Mouse (Mus musculus): ENCODE measurements at regions not wholly inside any gene's neighbourhood (a gene's known extent, or its start where the extent isn't known, plus 50 kb on each side); places are given as distances from the start of the nearest gene placed in this dataset.
A peak's percentile ranks its signal among the peaks of the same experiment; 100 is the strongest.

DNA sequence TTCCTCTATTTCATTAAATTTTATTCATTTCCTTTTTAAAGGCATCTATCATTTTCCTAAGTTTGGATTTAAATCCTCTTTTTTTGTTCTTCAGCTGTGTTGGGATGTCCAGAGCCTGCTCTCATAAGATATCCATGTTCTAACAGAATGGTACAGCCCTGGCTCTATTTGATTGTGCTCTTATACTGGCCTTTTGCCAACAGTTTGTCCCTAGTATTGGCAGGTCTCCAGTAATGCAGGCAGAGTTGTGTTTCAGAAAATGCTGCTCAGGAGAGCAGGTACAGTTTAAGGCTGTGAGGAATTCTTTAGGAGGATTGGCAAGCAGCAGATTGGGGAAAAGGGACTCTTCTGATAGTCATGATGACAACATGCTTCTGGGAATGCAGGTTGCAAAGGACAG lies 797.1 kb upstream of the Slit2 start:
- no peak for TF ChIP-seq GATA4 (IDR thresholded peaks at IDR 0.05; ENCODE audit: insufficient replicate concordance, low read length)

DNA sequence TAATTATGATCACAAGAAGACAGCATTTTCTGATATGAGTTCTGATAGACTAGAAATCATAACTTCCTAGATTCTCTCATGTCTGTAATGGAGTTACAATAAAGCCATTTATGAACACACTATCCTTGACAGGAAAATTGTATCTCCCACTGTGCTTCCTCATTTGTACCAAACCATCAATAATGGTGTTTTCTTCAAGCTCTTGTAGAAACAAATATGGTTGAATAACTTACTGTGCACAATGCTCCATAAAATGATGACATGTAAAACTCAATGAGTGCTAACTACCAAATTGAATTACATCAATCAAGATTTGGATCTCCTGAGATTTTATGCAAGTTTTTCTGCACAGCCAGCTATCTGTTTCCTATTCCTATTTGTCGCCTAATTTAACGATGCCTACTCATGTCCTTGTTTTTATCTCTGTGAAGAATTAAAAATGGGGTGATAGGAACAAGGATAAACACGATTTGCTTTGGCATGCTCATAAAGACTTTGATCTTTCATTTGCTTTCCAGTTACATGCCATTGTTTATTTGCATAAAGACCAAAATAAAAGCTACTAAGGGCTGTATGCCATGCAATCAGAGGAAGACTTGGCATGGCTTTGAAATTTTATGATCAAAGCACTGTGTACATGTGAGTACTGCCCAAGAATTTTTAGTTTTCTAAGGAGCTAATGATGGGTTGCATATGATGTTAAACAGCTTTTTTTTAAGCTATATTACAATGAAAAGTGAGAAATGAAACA lies 780.6 kb upstream of the Slit2 start:
- TF ChIP-seq GATA4 (IDR thresholded peaks at IDR 0.05; ENCODE audit: insufficient replicate concordance, low read length) = no peak

DNA sequence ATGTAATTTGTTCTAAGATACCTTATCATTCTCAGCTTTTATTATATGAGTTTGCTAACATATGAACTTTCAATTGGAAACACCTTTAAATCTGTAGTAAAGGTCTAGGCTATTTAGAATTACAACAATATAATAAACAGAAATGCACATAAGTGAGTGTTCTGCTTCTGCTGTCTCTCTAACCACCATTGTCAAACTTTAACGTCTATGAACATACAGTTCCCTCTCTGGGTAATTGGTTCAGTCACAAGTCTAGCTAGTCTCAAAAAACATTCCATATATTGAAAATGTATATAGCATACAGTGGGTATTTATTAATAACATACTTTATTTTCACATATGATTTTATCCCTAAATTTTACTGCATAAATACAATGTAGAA lies 780.0 kb upstream of the Slit2 start:
- TF ChIP-seq GATA4 (IDR thresholded peaks at IDR 0.05; ENCODE audit: insufficient replicate concordance, low read length) = no peak

DNA sequence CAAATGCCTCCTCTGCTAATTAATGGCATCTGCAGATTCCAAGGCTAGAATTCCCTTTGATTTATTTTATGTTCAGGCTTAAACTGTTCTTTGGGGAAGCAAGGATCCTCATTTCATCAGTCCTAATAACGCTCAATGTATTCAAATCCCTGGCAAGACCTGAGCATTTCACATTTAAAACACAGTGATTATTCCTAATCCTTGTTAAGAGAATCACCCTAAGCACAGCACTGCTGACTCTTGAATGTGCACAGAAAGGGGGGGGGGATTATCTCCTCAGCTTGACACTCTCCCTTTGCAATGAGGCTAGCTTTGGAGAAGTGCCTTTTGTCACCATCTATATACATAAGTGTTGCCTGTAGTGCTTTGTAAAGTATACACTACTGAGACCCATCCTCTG lies 772.4 kb upstream of the Slit2 start:
- no peak for TF ChIP-seq GATA4 (IDR thresholded peaks at IDR 0.05; ENCODE audit: insufficient replicate concordance, low read length)

DNA sequence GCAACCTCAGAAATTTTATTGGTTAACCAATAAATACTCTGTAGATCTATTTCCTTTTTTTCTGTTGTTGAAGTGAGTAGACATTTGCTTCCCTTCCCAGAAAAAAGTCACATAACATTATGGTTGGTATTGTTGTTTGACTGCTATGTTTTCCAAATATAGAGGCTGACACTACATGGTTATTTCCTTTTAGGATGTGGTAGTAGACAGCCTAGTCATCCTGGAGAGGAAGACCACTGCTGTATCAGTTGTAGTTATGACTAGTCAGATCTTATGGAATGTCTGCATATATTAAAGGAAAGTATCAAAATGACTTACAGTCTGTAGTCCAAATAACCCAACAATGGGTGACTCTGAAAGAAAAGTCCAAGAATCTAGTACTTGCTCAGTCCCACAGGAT lies 767.5 kb upstream of the Slit2 start:
- no peak for TF ChIP-seq GATA4 (IDR thresholded peaks at IDR 0.05; ENCODE audit: insufficient replicate concordance, low read length)

DNA sequence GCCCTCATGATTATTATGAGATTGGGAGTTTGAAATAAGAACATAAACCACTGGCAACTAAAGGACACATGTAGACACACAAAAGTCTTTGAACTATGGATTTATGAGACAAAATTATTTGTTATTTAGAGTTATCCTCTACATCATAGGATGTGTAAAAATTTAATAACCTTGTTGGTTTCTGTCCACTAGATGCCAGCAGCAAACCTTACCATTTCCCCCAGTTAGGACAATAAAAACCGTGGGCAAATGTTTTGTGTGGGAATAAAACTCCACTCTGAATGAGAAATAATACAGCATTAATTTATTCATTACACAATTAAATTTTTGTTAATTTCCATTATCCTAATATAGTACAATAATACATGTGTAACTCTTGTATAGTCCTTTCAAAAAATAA lies 757.7 kb upstream of the Slit2 start:
- TF ChIP-seq GATA4 (IDR thresholded peaks at IDR 0.05; ENCODE audit: insufficient replicate concordance, low read length) = no peak

DNA sequence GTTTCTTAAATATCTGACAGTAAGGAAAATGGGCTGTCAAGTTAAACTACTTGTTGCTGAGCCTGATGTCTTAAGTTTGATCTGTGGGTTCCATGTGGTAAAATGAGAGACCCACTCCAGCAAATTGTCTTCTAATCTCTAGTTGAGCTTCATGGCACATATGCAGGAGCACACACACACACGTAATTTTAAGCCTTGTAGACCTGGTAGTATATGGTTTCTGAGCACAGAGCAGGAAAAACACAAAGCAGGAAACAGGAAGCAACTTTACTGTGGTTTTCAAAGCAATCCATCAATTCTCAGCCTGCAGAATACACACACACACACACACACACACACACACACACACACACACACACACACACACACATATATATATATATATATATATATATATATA lies 746.8 kb upstream of the Slit2 start:
- no peak for TF ChIP-seq GATA4 (IDR thresholded peaks at IDR 0.05; ENCODE audit: insufficient replicate concordance, low read length)

DNA sequence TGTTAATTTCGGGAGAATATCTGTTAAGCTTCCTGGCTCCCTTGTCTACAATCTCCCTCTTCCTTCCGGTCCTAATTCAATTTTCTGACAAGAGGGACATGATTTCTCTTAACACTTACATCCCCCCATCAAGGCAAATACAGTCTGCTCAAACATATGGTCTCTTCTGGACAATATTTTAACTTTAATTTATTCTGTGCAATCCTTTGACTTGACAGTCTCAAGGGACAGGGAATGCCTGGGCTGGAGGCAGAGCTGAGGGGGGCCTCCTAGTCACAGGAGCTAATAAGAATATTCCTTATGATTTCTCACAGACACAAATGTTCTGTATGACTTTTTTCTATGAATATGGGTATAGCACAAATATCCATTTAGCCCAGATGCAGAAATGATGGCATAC lies 742.9 kb upstream of the Slit2 start:
- no peak for TF ChIP-seq GATA4 (IDR thresholded peaks at IDR 0.05; ENCODE audit: insufficient replicate concordance, low read length)

DNA sequence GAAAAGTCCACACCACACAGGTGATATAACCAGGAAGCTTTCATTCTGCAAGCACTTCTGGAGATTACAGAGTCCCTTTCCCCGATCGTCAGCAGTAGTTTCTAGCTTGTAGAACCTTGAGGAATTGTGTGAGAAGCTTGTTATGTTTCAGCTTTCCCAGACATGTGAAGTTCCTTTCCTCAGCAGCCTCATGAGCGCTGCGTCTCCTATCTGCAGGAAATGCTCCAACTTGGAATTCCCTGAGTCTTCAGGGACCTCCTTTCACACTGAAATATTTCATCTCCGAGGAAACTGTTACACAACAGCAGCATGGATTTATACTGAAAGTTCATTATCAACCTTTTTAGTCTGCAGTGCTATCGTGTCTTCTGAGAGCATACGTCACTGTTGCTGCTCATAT lies 742.4 kb upstream of the Slit2 start:
- TF ChIP-seq GATA4 (IDR thresholded peaks at IDR 0.05; ENCODE audit: insufficient replicate concordance, low read length) = peak; percentile 42; the same call in 1 of the 2 replicates

DNA sequence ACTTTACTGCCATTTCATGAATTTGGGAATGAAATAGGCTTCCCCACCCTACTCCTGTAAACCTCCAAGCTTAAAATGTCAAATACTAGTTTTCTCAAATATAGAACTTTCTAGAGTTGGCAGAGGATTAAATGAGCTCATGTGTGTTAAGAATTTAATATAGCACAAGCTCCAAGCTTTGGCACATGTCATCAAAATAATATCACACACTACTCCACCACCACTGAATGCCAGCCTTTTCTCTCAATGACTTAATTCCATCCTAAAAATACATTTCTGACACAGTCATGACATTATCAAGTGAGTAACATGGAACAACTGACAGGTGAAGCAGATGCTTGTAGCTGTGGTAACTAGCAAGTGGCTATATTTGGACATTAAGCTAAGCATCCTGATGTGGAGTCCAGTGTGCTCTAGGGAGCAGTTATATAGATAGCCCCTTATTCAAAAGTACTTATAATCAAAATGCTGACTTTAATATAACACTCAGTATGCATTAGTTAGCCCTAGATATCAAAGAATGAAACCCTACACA lies 728.0 kb upstream of the Slit2 start:
- TF ChIP-seq GATA4 (IDR thresholded peaks at IDR 0.05; ENCODE audit: insufficient replicate concordance, low read length) = no peak

DNA sequence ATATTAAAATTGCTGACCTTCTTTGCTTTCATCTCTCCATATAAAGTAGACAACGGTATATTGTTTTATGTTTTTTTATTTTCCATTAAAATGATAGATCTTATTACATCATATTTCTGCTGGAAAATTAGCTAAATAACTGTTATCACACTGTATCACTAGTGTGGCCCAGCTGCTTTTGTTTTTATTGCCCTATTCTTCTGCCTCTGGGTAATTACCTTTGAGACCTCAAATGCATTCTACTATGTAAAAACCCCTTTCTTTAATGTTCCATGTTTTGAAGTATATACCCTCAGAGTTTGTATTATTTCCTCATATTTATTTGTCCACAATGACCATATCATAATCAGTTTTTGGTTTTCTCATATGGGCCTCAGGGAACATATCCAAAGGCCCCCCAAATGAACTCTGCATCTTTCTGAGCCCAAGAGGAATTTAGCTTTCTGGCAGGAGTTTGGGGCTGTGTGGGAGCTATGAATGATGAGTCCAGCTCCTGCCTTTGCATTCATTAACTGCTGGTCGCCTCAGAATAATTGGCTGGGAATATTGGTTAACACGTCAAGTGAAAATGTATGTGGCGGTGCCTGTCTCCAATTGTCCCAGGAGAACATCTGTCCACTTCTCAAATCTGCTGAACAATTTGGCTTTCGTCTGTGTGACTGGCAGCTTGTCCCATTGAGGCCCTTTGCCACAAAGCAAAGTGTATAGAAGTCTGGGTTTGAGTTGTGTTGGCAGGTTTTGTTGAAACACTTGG lies 721.1 kb upstream of the Slit2 start:
- TF ChIP-seq GATA4 (IDR thresholded peaks at IDR 0.05; ENCODE audit: insufficient replicate concordance, low read length) = no peak

DNA sequence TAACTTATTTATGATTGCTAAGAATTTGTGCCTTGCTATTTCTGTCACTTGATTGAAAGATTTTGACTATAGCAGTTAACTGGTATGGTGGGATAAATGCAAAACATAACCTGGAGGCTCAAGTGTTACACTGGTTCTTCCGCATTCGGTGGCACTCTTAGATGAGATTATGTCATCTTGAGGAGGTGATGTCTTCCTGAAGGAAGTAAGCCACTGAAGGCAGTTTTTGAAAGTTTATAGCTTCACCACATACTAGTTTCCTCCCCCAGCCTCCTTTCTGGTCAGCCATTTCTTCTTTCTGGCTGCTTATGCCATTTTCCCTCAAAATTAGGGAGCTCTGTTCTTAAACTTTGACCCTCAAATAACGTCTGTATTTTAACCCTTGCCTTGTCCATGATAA lies 710.3 kb upstream of the Slit2 start:
- no peak for TF ChIP-seq GATA4 (IDR thresholded peaks at IDR 0.05; ENCODE audit: insufficient replicate concordance, low read length)

DNA sequence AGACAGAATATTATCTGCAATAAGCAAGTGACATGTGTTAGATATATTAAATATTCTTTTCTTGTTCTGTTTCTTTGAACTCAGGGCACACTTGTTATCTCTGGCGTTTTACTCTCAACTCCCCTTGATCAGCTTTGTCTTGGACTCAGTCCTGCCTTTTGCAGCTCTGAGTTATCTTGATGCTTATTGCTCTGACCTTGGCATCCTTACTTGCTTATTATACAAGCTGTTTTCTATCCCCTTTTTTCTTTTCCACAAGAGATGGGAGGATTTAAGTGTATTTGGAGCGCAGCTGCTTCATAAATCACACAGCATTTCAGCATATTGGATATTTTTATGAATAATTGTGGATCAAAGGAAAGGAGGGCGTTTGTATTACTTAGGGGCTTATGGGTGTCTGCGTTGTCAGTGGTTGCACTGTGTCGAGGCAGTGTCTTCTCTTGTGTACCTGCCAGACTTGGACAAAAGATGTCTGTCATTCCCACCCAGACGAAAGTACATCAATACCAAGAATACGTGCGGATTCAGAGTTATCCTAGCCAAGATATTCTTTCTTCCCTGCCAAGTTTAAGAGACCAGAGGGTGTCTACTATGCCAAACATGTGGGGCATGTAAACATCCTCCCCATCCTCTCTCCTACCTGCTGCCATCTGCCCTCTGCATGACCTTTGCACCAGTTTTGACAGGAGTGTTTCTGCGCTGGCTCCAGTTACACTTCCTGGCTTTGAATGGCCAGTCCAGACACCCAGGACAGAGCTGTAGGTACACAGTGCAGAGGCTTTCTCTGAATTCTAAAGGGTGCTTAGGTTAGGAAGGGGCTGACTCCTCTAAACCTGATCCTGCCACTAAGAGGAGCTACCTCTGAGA lies 709.3 kb upstream of the Slit2 start:
- TF ChIP-seq GATA4 (IDR thresholded peaks at IDR 0.05; ENCODE audit: insufficient replicate concordance, low read length) = no peak

DNA sequence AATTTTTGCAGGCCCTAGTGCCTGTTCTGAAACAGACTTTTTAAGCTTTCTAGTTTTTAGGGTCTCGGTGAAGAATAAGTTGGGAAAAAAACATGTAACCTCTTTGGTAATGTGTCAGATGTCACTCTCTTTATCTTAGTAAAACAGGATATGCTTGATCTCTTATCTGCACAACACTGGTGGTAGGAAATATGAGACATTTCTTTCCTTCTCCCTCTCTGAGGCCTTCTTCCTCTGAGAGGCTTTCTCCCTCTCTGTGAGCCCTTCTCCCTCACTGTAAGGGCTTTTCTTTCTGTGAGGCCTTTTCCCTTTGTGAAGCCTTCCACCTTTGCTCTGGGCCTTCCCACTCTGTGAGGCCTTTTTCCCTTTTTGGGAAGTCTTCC lies 708.7 kb upstream of the Slit2 start:
- TF ChIP-seq GATA4 (IDR thresholded peaks at IDR 0.05; ENCODE audit: insufficient replicate concordance, low read length) = no peak
